Mouse (Mus musculus): ENCODE results near the gene Bpifb9a.

GRCm38 (mm10) chr2:154226991-154227390 is 30.7 kb upstream of the Bpifb9a start:
- TF ChIP-seq CTCF (conservative IDR thresholded peaks at IDR 0.05; ENCODE audit: low read length) (no peak), NANOG (IDR thresholded peaks at IDR 0.05; ENCODE audit: borderline replicate concordance, low read length) (no peak), POU5F1 (IDR thresholded peaks at IDR 0.05; ENCODE audit: borderline replicate concordance, low read length) (no peak)

Measured in E14TG2a.4 (cell line).